Mouse (Mus musculus): ENCODE data around the gene Efcab6. TPM values are rescaled to one million over a fixed set of nuclear protein-coding genes. Genes with fewer than 3 reads are reported as not detected.

Gene Efcab6
- total RNA-seq, 1 experiment, result 0.76 TPM

- no peak for DNase-seq (ENCODE audit: low read depth, low spot score)
- in situ Hi-C loops (cut with MboI; ENCODE audit: low sequenced_read_pairs in 2 of 2, unreplicated experiment in 2 of 2), result no loop called here
- no peak for TF ChIP-seq ZNF384 (IDR thresholded peaks at IDR 0.05; ENCODE audit: low read depth, low read length)
- no peak for TF ChIP-seq HCFC1 (IDR thresholded peaks at IDR 0.05; ENCODE audit: borderline replicate concordance, insufficient read depth, low read length)
- no peak for TF ChIP-seq CHD2 (IDR thresholded peaks at IDR 0.05; ENCODE audit: low read depth, low read length)
- no peak for TF ChIP-seq MAFK (IDR thresholded peaks at IDR 0.05; ENCODE audit: insufficient read depth, low read depth, low read length)
- TF ChIP-seq ZC3H11A (IDR thresholded peaks at IDR 0.05; ENCODE audit: borderline replicate concordance, low read depth, low read length), result no peak
- Histone ChIP-seq H3K9me3 (ENCODE audit: control insufficient read depth, insufficient read depth, low read depth, low read length) (no peaks in the 10 kb centered on the region), H3K27ac (ENCODE audit: insufficient read depth, low read depth, low read length, poor library complexity, severe bottlenecking) (no peak overlapping the region), H3K4me3 (ENCODE audit: insufficient read depth in 1 of 2, low read depth in 1 of 2, low read length in 2 of 2, poor library complexity in 1 of 2, severe bottlenecking in 1 of 2) (no peak overlapping the region), H3K36me3 (ENCODE audit: control insufficient read depth, insufficient read depth, low read length, poor library complexity, severe bottlenecking) (no peaks in the 10 kb centered on the region), H3K4me1 (ENCODE audit: control insufficient read depth in 2 of 2, insufficient read depth in 2 of 2, low read length in 2 of 2, poor library complexity in 1 of 2) (no peaks in the 10 kb centered on the region), H3K9ac (ENCODE audit: insufficient read depth, low read depth, low read length, poor library complexity, severe bottlenecking) (no peak overlapping the region)
These were observed 29.7 kb upstream of the Efcab6 start for GRCm38 (mm10) chr15:84094921-84095320.

- TF ChIP-seq ZNF384 (IDR thresholded peaks at IDR 0.05; ENCODE audit: low read depth, low read length) (no peak), ZC3H11A (IDR thresholded peaks at IDR 0.05; ENCODE audit: borderline replicate concordance, low read depth, low read length) (no peak), MAFK (IDR thresholded peaks at IDR 0.05; ENCODE audit: insufficient read depth, low read depth, low read length) (no peak), CHD2 (IDR thresholded peaks at IDR 0.05; ENCODE audit: low read depth, low read length) (no peak), HCFC1 (IDR thresholded peaks at IDR 0.05; ENCODE audit: borderline replicate concordance, insufficient read depth, low read length) (no peak)
- H3K4me1 ChIP-seq (ENCODE audit: control insufficient read depth in 2 of 2, insufficient read depth in 2 of 2, low read length in 2 of 2, poor library complexity in 1 of 2), result peaks cover 0 to 14% of the 10 kb centered on the region in 2 experiments; a peak in 2 of 4 replicates
- H3K9ac ChIP-seq (ENCODE audit: insufficient read depth, low read depth, low read length, poor library complexity, severe bottlenecking), result no peak overlapping the region
- H3K36me3 ChIP-seq (ENCODE audit: control insufficient read depth, insufficient read depth, low read length, poor library complexity, severe bottlenecking), result peaks cover 8% of the 10 kb centered on the region; the same call in 1 of the 2 replicates
- in situ Hi-C loops (cut with MboI; ENCODE audit: low sequenced_read_pairs in 2 of 2, unreplicated experiment in 2 of 2), result no loop called here
- H3K4me3 ChIP-seq (ENCODE audit: insufficient read depth in 1 of 2, low read depth in 1 of 2, low read length in 2 of 2, poor library complexity in 1 of 2, severe bottlenecking in 1 of 2), result no peak overlapping the region
- peak; percentile 59 for DNase-seq (ENCODE audit: low read depth, low spot score)
- no peak overlapping the region for H3K27ac ChIP-seq (ENCODE audit: insufficient read depth, low read depth, low read length, poor library complexity, severe bottlenecking)
- no peaks in the 10 kb centered on the region for H3K9me3 ChIP-seq (ENCODE audit: control insufficient read depth, insufficient read depth, low read depth, low read length)
These were observed 21.6 kb upstream of the Efcab6 start for GRCm38 (mm10) chr15:84086775-84087174.

- no peak for DNase-seq (ENCODE audit: low read depth, low spot score)
- Histone ChIP-seq H3K4me1 (ENCODE audit: control insufficient read depth in 2 of 2, insufficient read depth in 2 of 2, low read length in 2 of 2, poor library complexity in 1 of 2) (peaks cover 0 to 14% of the 10 kb centered on the region in 2 experiments; a peak in 2 of 4 replicates), H3K4me3 (ENCODE audit: insufficient read depth in 1 of 2, low read depth in 1 of 2, low read length in 2 of 2, poor library complexity in 1 of 2, severe bottlenecking in 1 of 2) (no peak overlapping the region), H3K9ac (ENCODE audit: insufficient read depth, low read depth, low read length, poor library complexity, severe bottlenecking) (no peak overlapping the region), H3K9me3 (ENCODE audit: control insufficient read depth, insufficient read depth, low read depth, low read length) (no peaks in the 10 kb centered on the region), H3K36me3 (ENCODE audit: control insufficient read depth, insufficient read depth, low read length, poor library complexity, severe bottlenecking) (peaks cover 8% of the 10 kb centered on the region; the same call in 1 of the 2 replicates), H3K27ac (ENCODE audit: insufficient read depth, low read depth, low read length, poor library complexity, severe bottlenecking) (no peak overlapping the region)
- in situ Hi-C loops (cut with MboI; ENCODE audit: low sequenced_read_pairs in 2 of 2, unreplicated experiment in 2 of 2), result no loop called here
- TF ChIP-seq ZC3H11A (IDR thresholded peaks at IDR 0.05; ENCODE audit: borderline replicate concordance, low read depth, low read length), result no peak
- no peak for TF ChIP-seq CHD2 (IDR thresholded peaks at IDR 0.05; ENCODE audit: low read depth, low read length)
- TF ChIP-seq HCFC1 (IDR thresholded peaks at IDR 0.05; ENCODE audit: borderline replicate concordance, insufficient read depth, low read length), result no peak
- TF ChIP-seq MAFK (IDR thresholded peaks at IDR 0.05; ENCODE audit: insufficient read depth, low read depth, low read length), result no peak
- TF ChIP-seq ZNF384 (IDR thresholded peaks at IDR 0.05; ENCODE audit: low read depth, low read length), result no peak
These were observed 21.2 kb upstream of the Efcab6 start for GRCm38 (mm10) chr15:84086364-84086763.

GRCm38 (mm10) chr15:84080069-84080468, 14.9 kb upstream of the Efcab6 start:
- DNase-seq (ENCODE audit: low read depth, low spot score), result no peak
- Histone ChIP-seq H3K4me1 (ENCODE audit: control insufficient read depth in 2 of 2, insufficient read depth in 2 of 2, low read length in 2 of 2, poor library complexity in 1 of 2) (peaks cover 0 to 3% of the 10 kb centered on the region in 2 experiments; a peak in 1 of 4 replicates), H3K9ac (ENCODE audit: insufficient read depth, low read depth, low read length, poor library complexity, severe bottlenecking) (no peak overlapping the region), H3K36me3 (ENCODE audit: control insufficient read depth, insufficient read depth, low read length, poor library complexity, severe bottlenecking) (peaks cover 15% of the 10 kb centered on the region; the same call in 1 of the 2 replicates), H3K9me3 (ENCODE audit: control insufficient read depth, insufficient read depth, low read depth, low read length) (no peaks in the 10 kb centered on the region), H3K27ac (ENCODE audit: insufficient read depth, low read depth, low read length, poor library complexity, severe bottlenecking) (no peak overlapping the region), H3K4me3 (ENCODE audit: insufficient read depth in 1 of 2, low read depth in 1 of 2, low read length in 2 of 2, poor library complexity in 1 of 2, severe bottlenecking in 1 of 2) (no peak overlapping the region)
- TF ChIP-seq ZC3H11A (IDR thresholded peaks at IDR 0.05; ENCODE audit: borderline replicate concordance, low read depth, low read length) (no peak), ZNF384 (IDR thresholded peaks at IDR 0.05; ENCODE audit: low read depth, low read length) (no peak), MAFK (IDR thresholded peaks at IDR 0.05; ENCODE audit: insufficient read depth, low read depth, low read length) (no peak), CHD2 (IDR thresholded peaks at IDR 0.05; ENCODE audit: low read depth, low read length) (no peak), HCFC1 (IDR thresholded peaks at IDR 0.05; ENCODE audit: borderline replicate concordance, insufficient read depth, low read length) (no peak)
- in situ Hi-C loops (cut with MboI; ENCODE audit: low sequenced_read_pairs in 2 of 2, unreplicated experiment in 2 of 2), result no loop called here

Data from ES-E14 (cell line).